Mouse (Mus musculus): ENCODE results near the gene Mnt. TPM values are rescaled to one million over a fixed set of nuclear protein-coding genes. Genes with fewer than 3 reads are reported as not detected.

Mnt gene
- polyA plus RNA-seq, 2 experiments = 1.2 to 2.5 TPM

- WGBS (ENCODE audit: insufficient replicate concordance) = 77% methylated on average over 5 of the region's 5 CpGs
- ATAC-seq (ENCODE audit: insufficient read depth) = no peak
- TF ChIP-seq CTCF (IDR thresholded peaks at IDR 0.05; ENCODE audit: low read depth) = no peak
- TF ChIP-seq EP300 (IDR thresholded peaks at IDR 0.05; ENCODE audit: low read depth) = no peak
Measured at GRCm38 (mm10) chr11:74862129-74862528, 31.4 kb downstream of the Mnt start.

DNA sequence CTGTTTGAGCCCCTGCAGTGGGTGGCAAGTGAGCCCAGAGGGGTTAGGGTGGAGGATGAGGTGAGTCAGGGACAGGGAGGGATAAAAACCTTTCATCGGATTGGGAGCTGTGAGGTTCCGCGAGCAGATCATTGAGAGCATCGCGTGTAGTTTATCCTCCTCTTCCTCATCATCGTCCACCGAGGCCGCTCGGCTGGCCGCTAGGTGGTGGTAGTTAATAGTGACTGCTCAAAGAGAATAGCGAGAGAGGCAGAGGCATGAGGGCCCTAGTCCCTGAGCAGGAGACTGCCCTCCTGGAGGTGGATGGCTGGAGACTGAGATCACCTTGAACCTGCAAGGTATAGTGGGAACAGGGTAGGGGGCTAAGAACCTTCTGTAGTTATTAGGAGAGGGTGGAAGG is 32.8 kb downstream of the Mnt start:
- H3K4me2 ChIP-seq (ENCODE audit: low read depth) = no peak overlapping the region
- ATAC-seq (ENCODE audit: insufficient read depth) (no peak), DNase-seq (ENCODE audit: low read depth in 3 of 3, low spot score in 3 of 3) (no peak)
- WGBS (ENCODE audit: insufficient replicate concordance) = 32% methylated on average over 11 of the region's 11 CpGs
- H3K27ac ChIP-seq = no peak overlapping the region
- no peaks in the 10 kb centered on the region for H3K4me1 ChIP-seq (replicated peaks; ENCODE audit: control insufficient read depth in 2 of 2, insufficient read depth in 2 of 2, low read length in 1 of 2)
- no peak for TF ChIP-seq EP300 (IDR thresholded peaks at IDR 0.05; ENCODE audit: low read depth)
- TF ChIP-seq CTCF (IDR thresholded peaks at IDR 0.05; ENCODE audit: low read depth) = peak; percentile 71
- H3K9me3 ChIP-seq (ENCODE audit: control insufficient read depth, low read length) = no peaks in the 10 kb centered on the region
- no peak overlapping the region for H3K9ac ChIP-seq (replicated peaks)
- no peaks in the 10 kb centered on the region for H3K27me3 ChIP-seq (ENCODE audit: control insufficient read depth, insufficient read depth, low read length)
- H3K4me3 ChIP-seq (ENCODE audit: insufficient read depth in 1 of 2, low read depth in 2 of 2, low read length in 2 of 2) = no peak overlapping the region
- H3K36me3 ChIP-seq (replicated peaks; ENCODE audit: control insufficient read depth, insufficient read depth, low read depth) = no peaks in the 10 kb centered on the region

More at GRCm38 (mm10) chr11:74862129-74862528, 31.4 kb downstream of the Mnt start:
- H3K27ac ChIP-seq = no peak overlapping the region
- H3K9ac ChIP-seq (replicated peaks) = no peak overlapping the region
- H3K4me1 ChIP-seq (replicated peaks; ENCODE audit: control insufficient read depth in 2 of 2, insufficient read depth in 2 of 2, low read length in 1 of 2) = no peaks in the 10 kb centered on the region
- H3K27me3 ChIP-seq (ENCODE audit: control insufficient read depth, insufficient read depth, low read length) = no peaks in the 10 kb centered on the region
- no peak for DNase-seq (ENCODE audit: low read depth in 3 of 3, low spot score in 3 of 3)
- H3K36me3 ChIP-seq (replicated peaks; ENCODE audit: control insufficient read depth, insufficient read depth, low read depth) = no peaks in the 10 kb centered on the region
- H3K4me3 ChIP-seq (ENCODE audit: insufficient read depth in 1 of 2, low read depth in 2 of 2, low read length in 2 of 2) = no peak overlapping the region
- H3K9me3 ChIP-seq (ENCODE audit: control insufficient read depth, low read length) = no peaks in the 10 kb centered on the region
- no peak overlapping the region for H3K4me2 ChIP-seq (ENCODE audit: low read depth)

- H3K36me3 ChIP-seq (replicated peaks; ENCODE audit: control insufficient read depth, insufficient read depth, low read depth) = no peaks in the 10 kb centered on the region
- TF ChIP-seq EP300 (IDR thresholded peaks at IDR 0.05; ENCODE audit: low read depth) = no peak
- no peak for TF ChIP-seq CTCF (IDR thresholded peaks at IDR 0.05; ENCODE audit: low read depth)
- H3K9ac ChIP-seq (replicated peaks) = no peak overlapping the region
- no peaks in the 10 kb centered on the region for H3K27me3 ChIP-seq (ENCODE audit: control insufficient read depth, insufficient read depth, low read length)
- DNase-seq (ENCODE audit: low read depth in 3 of 3, low spot score in 3 of 3) (no peak), ATAC-seq (ENCODE audit: insufficient read depth) (no peak)
- no peaks in the 10 kb centered on the region for H3K9me3 ChIP-seq (ENCODE audit: control insufficient read depth, low read length)
- H3K4me2 ChIP-seq (ENCODE audit: low read depth) = no peak overlapping the region
- H3K4me3 ChIP-seq (ENCODE audit: insufficient read depth in 1 of 2, low read depth in 2 of 2, low read length in 2 of 2) = no peak overlapping the region
- 74% methylated on average over 9 of the region's 9 CpGs for WGBS (ENCODE audit: insufficient replicate concordance)
- no peak overlapping the region for H3K27ac ChIP-seq
- no peaks in the 10 kb centered on the region for H3K4me1 ChIP-seq (replicated peaks; ENCODE audit: control insufficient read depth in 2 of 2, insufficient read depth in 2 of 2, low read length in 1 of 2)
Measured at GRCm38 (mm10) chr11:74864421-74864820, 33.7 kb downstream of the Mnt start.

DNA sequence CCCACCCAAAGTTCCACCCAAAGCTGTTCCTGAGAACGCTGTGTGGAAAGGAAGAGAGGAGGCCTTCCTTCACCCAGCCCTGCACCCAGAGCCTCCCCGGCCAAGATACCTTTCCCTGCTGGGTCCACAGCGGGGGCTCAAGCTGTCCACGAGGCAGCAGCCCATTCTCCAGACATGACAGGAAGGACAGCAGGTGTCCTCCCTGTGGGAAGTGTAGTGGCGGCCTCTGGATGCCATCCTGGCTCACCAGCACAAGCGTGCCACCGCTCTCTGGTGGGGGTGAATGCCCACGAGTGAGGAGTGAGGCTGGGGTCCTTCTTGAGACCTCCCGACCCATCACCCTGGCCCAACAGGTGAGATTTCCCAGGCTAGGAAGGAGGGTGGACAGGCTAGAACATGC is 34.5 kb downstream of the Mnt start:
- Histone ChIP-seq H3K4me1 (replicated peaks; ENCODE audit: control insufficient read depth in 2 of 2, insufficient read depth in 2 of 2, low read length in 1 of 2) (no peaks in the 10 kb centered on the region), H3K4me2 (ENCODE audit: low read depth) (no peak overlapping the region), H3K27ac (no peak overlapping the region), H3K27me3 (ENCODE audit: control insufficient read depth, insufficient read depth, low read length) (no peaks in the 10 kb centered on the region), H3K4me3 (ENCODE audit: insufficient read depth in 1 of 2, low read depth in 2 of 2, low read length in 2 of 2) (no peak overlapping the region), H3K9ac (replicated peaks) (no peak overlapping the region), H3K9me3 (ENCODE audit: control insufficient read depth, low read length) (no peaks in the 10 kb centered on the region), H3K36me3 (replicated peaks; ENCODE audit: control insufficient read depth, insufficient read depth, low read depth) (no peaks in the 10 kb centered on the region)
- DNase-seq (ENCODE audit: low read depth in 3 of 3, low spot score in 3 of 3) (no peak), ATAC-seq (ENCODE audit: insufficient read depth) (no peak)
- 77% methylated on average over 9 of the region's 9 CpGs for WGBS (ENCODE audit: insufficient replicate concordance)
- TF ChIP-seq EP300 (IDR thresholded peaks at IDR 0.05; ENCODE audit: low read depth) (no peak), CTCF (IDR thresholded peaks at IDR 0.05; ENCODE audit: low read depth) (no peak)

DNA sequence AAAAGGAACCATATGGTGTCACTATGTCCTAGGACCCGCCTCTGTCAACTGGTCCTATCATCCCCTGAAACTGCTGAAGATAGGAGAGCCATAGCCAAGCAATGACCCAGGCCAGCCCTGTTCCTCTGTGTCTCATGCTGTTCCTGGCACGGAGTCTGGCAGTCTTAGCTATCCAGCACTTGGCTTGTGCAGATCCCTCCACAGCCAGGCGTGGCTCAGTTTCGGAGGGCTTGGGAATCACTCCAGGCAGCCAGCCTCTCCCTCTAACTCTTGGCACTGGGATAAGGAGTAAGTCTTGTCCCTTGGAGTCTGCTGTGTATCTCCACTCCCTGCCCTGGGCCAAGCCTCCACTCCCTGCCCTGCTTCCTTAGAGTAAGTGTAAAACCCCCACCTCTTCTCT is 35.9 kb downstream of the Mnt start:
- WGBS (ENCODE audit: insufficient replicate concordance) = 73% methylated on average over 4 of the region's 4 CpGs
- H3K9ac ChIP-seq (replicated peaks) = no peak overlapping the region
- ATAC-seq (ENCODE audit: insufficient read depth) (no peak), DNase-seq (ENCODE audit: low read depth in 3 of 3, low spot score in 3 of 3) (no peak)
- H3K4me1 ChIP-seq (replicated peaks; ENCODE audit: control insufficient read depth in 2 of 2, insufficient read depth in 2 of 2, low read length in 1 of 2) = no peaks in the 10 kb centered on the region
- TF ChIP-seq CTCF (IDR thresholded peaks at IDR 0.05; ENCODE audit: low read depth) (no peak), EP300 (IDR thresholded peaks at IDR 0.05; ENCODE audit: low read depth) (no peak)
- H3K27me3 ChIP-seq (ENCODE audit: control insufficient read depth, insufficient read depth, low read length) = no peaks in the 10 kb centered on the region
- no peak overlapping the region for H3K4me3 ChIP-seq (ENCODE audit: insufficient read depth in 1 of 2, low read depth in 2 of 2, low read length in 2 of 2)
- no peak overlapping the region for H3K27ac ChIP-seq
- H3K4me2 ChIP-seq (ENCODE audit: low read depth) = no peak overlapping the region
- no peaks in the 10 kb centered on the region for H3K36me3 ChIP-seq (replicated peaks; ENCODE audit: control insufficient read depth, insufficient read depth, low read depth)
- no peaks in the 10 kb centered on the region for H3K9me3 ChIP-seq (ENCODE audit: control insufficient read depth, low read length)

Measured in liver, embryonic 14.5 days (tissue).